Mouse (Mus musculus) small intestine, adult 2 months (tissue): ENCODE measurements at regions not wholly inside any gene's neighbourhood (a gene's known extent, or its start where the extent isn't known, plus 50 kb on each side); places are given as distances from the start of the nearest gene placed in this dataset.

Experiments used
- H3K27ac ChIP-seq: fragments of 200-500 bp; 2 replicates; pipeline ENCODE4 v1.5.1; 2012; ENCODE audit warnings: low read depth, low read length, control low read depth, inconsistent platforms; ENCODE audit not compliant: insufficient read depth
- H3K27me3 ChIP-seq: fragments of 200-500 bp; 2 replicates; pipeline ENCODE4 v1.6.1; 2012; ENCODE audit warnings: mild to moderate bottlenecking, moderate library complexity, low read length, inconsistent platforms; ENCODE audit not compliant: control insufficient read depth, insufficient read depth
- H3K36me3 ChIP-seq: fragments of 200-500 bp; 2 replicates; pipeline ENCODE4 v1.6.1; 2012; ENCODE audit warnings: mild to moderate bottlenecking, low read length, control low read depth, inconsistent platforms; ENCODE audit not compliant: control insufficient read depth, insufficient read depth
- H3K4me1 ChIP-seq: fragments of 200-500 bp; 2 replicates; pipeline ENCODE4 v1.6.1; 2012; ENCODE audit warnings: low read length, inconsistent platforms, mixed read lengths; ENCODE audit not compliant: control insufficient read depth, insufficient read depth, insufficient read length
- H3K4me3 ChIP-seq: fragments of 200-500 bp; 2 replicates; pipeline ENCODE4 v1.5.1; 2012; ENCODE audit warnings: low read depth, mild to moderate bottlenecking, control low read depth, inconsistent platforms, low read length, moderate library complexity
- CTCF ChIP-seq: fragments of 200-500 bp; IDR thresholded peaks from 2 replicates; pipeline ENCODE4 v1.5.1; 2012; ENCODE audit warnings: low read depth, mild to moderate bottlenecking, control low read depth, inconsistent platforms, low read length, moderate library complexity, mixed read lengths; ENCODE audit not compliant: insufficient replicate concordance, insufficient read length; ENCODE audit errors: extremely low read depth
- POLR2A ChIP-seq: fragments of 200-500 bp; IDR thresholded peaks from 2 replicates; pipeline ENCODE4 v1.6.1; 2012; ENCODE audit warnings: low read depth, mild to moderate bottlenecking, control low read depth, inconsistent platforms, low read length, moderate library complexity
- WGBS: fragments of 180-500 bp; shearing (Covaris S2); methylation state at CpG from one replicate; pipeline ENCODE4 v1.1.7; 2018; 5-methylcytosine and 5-hydroxymethylcytosine counted together

DNA sequence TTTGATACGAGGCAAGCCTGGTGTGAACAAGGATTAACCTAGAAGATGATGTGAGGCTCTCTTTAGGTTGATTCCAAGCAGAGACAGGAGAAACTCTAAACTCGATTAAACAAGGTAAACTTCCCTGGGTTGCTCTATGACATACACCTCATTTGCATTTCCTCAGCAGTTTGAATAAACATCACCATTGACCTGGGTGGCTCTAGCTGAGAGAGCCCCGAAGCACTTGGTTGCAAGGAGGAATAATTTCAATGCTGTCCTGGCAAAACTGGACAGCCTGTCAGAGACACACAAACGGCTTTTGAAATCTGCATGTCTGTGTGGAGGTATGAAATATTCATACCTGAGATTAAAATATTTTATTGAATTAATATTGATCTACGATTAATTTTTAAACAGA is 361.0 kb downstream of the Rwdd3 start:
- WGBS = 53% methylated on average over 5 of the region's 5 CpGs
- no peak overlapping the region for H3K4me3 ChIP-seq
- H3K36me3 ChIP-seq = no peaks in the 10 kb centered on the region
- H3K4me1 ChIP-seq = no peaks in the 10 kb centered on the region
- H3K27ac ChIP-seq = no peak overlapping the region
- TF ChIP-seq CTCF (no peak), POLR2A (no peak)
- no peaks in the 10 kb centered on the region for H3K27me3 ChIP-seq

DNA sequence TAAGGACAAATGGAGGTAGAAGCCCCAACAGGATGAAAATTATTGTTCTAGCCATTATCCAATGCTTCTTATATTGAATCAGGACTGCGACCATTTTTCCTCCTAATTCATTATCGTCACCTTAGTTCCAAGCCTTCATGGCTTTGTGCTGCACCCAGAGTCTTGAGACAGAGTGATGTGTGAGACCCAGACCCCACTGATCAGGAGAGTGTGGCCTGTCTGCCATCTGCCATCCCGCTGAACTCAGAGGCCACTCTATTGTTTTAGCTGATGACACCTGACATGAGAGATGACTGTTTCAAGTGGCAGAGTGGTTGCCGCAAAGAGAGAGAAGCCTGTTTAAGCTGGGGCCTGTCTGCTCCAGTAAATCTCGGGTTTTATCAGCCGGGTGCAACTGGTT is 361.4 kb downstream of the Rwdd3 start:
- H3K27me3 ChIP-seq = no peaks in the 10 kb centered on the region
- H3K36me3 ChIP-seq = no peaks in the 10 kb centered on the region
- H3K27ac ChIP-seq = no peak overlapping the region
- no peak for TF ChIP-seq CTCF
- no peak for TF ChIP-seq POLR2A
- 50% methylated on average over 6 of the region's 6 CpGs for WGBS
- H3K4me3 ChIP-seq = no peak overlapping the region
- H3K4me1 ChIP-seq = no peaks in the 10 kb centered on the region

DNA sequence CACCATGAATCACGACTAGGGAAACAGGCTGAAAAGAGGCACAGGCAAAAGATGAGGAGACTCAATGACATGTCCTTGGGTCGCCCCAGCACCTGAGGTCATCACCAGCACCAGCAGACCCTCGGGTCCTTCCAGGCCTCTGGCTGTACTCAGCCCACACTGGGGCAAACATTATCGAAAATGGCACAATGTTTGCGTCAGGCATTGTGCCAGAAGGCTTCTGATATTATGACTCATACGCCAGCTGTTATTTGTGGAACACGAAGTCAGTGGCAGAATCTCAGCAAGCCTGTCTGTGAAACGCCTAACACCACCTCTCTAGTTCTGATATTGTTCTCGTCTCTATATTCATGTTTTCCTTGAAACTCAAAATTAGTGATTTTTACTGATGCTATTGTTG is 384.8 kb downstream of the Rwdd3 start:
- TF ChIP-seq POLR2A = no peak
- 69% methylated on average over 9 of the region's 9 CpGs for WGBS
- Histone ChIP-seq H3K27ac (no peak overlapping the region), H3K36me3 (no peaks in the 10 kb centered on the region), H3K4me3 (no peak overlapping the region), H3K27me3 (no peaks in the 10 kb centered on the region), H3K4me1 (no peaks in the 10 kb centered on the region)

DNA sequence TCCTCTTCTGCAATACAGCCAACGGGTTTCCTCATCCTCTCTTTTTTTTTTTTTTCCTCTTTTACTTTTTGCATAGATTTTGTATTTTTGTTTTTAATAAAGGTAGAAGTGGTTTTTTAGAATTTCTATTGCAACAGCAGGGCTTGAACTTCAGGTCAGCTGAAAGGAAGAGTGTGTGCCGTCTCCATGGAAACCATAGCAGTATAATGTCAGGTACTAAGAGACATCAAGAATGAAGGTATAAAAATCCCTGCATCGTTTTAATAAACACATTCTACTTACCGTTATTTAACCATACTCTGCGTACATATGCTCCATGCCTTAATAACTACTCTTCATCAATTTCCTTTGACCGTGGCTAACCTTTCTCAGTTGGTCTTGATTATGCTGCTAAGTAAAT is 390.0 kb downstream of the Rwdd3 start:
- 74% methylated on average over 6 of the region's 6 CpGs for WGBS
- H3K36me3 ChIP-seq = no peaks in the 10 kb centered on the region
- TF ChIP-seq CTCF = no peak
- no peaks in the 10 kb centered on the region for H3K4me1 ChIP-seq
- H3K4me3 ChIP-seq = no peak overlapping the region
- H3K27ac ChIP-seq = no peak overlapping the region
- no peaks in the 10 kb centered on the region for H3K27me3 ChIP-seq

DNA sequence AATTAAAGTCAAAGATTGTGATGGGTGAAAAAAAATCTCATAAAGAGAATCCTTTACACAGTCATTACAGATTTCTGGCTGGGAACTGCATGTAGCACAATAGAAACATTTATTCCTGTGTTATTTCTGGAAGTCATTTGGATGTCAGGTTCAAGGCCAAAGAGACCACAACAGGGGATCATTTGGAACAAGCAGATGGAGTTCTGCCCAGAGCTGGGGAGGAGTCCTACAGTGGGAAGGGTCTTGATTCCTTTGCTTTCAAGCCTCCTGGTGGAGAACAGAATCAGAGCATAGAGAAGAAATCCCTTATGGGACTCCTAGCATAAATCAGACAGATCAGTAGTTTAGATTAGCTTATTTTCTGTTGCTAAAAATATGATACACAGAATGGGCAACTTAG is 392.4 kb downstream of the Rwdd3 start:
- Histone ChIP-seq H3K4me1 (no peaks in the 10 kb centered on the region), H3K27ac (no peak overlapping the region), H3K36me3 (no peaks in the 10 kb centered on the region), H3K4me3 (no peak overlapping the region), H3K27me3 (no peaks in the 10 kb centered on the region)
- TF ChIP-seq CTCF = no peak
- no peak for TF ChIP-seq POLR2A

DNA sequence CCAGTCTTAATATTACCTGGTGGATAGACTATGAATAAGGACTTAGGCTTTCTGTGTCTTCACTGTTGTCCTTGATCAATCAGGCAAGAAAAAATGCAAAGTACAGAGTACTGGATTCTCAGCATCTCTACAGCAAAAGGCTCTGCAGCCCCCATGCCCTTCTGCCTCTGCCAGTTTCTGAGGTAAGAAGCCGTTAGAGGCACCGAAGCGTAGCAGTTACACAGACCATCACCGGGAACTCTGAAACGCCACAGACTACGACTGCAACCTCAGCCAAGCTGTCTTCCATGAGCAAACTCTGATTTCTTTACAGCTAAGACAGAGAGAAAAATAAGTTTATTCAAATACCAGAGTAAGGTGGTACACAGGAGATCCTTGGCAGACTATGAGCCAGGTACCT is 396.5 kb downstream of the Rwdd3 start:
- H3K4me1 ChIP-seq = no peaks in the 10 kb centered on the region
- no peaks in the 10 kb centered on the region for H3K36me3 ChIP-seq
- no peaks in the 10 kb centered on the region for H3K27me3 ChIP-seq
- H3K27ac ChIP-seq = no peak overlapping the region
- WGBS = 89% methylated on average over 6 of the region's 6 CpGs
- TF ChIP-seq POLR2A (no peak), CTCF (no peak)
- no peak overlapping the region for H3K4me3 ChIP-seq

DNA sequence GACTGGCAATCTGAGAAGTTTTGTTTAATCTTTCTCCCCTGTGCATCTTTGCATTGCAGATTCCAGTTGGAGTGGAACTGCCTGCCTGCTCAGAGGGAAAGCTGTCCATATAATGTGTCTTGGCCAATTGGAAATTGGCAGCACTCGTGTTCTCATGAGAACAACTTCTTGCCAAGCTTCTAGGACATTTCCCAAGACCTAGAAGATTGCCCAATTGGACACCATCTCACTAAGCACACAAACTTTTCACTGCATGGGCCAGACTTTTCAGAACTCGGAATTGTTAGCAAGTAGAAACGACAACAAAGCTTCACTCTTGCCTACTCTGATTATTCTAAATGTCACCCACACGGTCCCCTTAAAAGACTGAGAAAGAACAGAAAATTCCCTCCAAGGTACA is 409.8 kb downstream of the Rwdd3 start:
- no peak overlapping the region for H3K4me3 ChIP-seq
- no peak overlapping the region for H3K27ac ChIP-seq
- TF ChIP-seq POLR2A (no peak), CTCF (no peak)
- 74% methylated on average over 4 of the region's 4 CpGs for WGBS
- no peaks in the 10 kb centered on the region for H3K27me3 ChIP-seq
- H3K4me1 ChIP-seq = no peaks in the 10 kb centered on the region
- no peaks in the 10 kb centered on the region for H3K36me3 ChIP-seq

DNA sequence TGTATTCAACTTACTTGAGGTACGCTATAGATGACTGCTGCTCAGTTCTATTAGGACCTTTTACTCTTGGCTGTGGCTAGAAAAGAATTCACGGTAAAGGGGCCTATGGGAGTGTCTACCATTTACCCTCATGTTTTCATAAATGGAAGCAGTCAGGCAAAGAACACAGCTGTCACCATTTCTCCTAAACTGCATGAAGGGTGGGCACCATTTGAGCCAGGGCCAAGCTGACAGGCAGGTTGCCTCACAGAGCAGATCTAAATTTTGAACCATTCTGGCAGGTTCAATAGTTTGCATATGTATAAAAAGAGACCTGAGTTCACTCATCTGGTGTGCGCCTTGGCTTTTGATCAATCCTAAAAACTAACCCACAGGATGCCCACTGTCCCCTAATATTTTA is 410.3 kb downstream of the Rwdd3 start:
- no peak overlapping the region for H3K4me3 ChIP-seq
- no peaks in the 10 kb centered on the region for H3K36me3 ChIP-seq
- H3K27ac ChIP-seq = no peak overlapping the region
- WGBS = 86% methylated on average over 3 of the region's 3 CpGs
- no peaks in the 10 kb centered on the region for H3K4me1 ChIP-seq
- H3K27me3 ChIP-seq = no peaks in the 10 kb centered on the region
- TF ChIP-seq POLR2A (no peak), CTCF (no peak)
